Mouse (Mus musculus) 3T3-L1 (cell line): ENCODE data around the gene Sox13.
"Not testable (repeated sequence)": the region's sequence is repeated elsewhere in the genome, so short reads cannot be mapped to it uniquely, and the experiment has no call there.

Source experiments
- DNase-seq: peaks from one replicate; pipeline ENCODE4 v3.0.0-alpha.2; 2015; ENCODE audit warnings: low read depth, low spot score

Gene Sox13

DNA sequence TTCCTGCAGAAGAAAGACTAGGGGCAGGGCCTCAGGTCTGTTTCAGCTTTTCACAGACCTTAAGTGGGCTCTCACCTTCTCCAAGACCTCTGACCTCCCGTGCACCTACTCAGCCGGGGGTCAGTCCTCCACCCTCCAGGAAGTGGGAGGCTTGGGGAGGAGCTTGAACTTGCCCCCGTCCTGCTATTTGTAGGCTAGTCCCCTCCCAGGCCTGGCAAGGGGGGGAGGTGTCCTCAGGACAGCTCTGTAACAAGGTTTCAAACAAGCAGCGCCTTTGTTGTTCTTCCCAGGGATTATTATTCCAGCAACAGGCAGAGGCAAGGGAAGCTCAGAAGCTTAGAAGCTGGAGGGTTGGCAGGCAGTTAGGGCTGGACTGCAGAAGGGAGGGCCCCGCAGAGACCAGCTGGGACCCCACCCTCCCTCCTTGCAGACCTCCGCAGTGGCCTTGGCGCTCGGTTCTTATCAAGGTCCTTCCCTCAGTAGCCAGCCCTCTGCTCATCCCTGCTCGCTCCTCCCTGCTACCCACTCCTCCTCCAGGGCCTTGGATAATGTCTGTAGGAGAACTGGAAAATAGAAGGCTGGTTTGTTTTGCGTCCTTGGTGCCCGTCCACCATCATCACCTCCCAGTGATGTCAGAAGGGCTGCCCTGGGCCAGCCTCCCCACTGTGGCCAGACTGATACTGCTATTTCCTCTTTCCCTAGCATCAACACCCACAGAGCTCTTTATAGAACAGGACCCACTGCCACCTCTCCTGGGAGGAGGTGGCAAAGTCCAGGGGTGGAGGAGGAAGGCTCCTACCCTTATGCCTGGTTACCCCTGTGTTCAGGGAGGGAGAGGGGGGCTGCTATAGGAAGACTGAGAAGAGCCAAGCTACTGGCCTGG, 56.3 kb downstream of the Sox13 start:
- no peak for DNase-seq

DNA sequence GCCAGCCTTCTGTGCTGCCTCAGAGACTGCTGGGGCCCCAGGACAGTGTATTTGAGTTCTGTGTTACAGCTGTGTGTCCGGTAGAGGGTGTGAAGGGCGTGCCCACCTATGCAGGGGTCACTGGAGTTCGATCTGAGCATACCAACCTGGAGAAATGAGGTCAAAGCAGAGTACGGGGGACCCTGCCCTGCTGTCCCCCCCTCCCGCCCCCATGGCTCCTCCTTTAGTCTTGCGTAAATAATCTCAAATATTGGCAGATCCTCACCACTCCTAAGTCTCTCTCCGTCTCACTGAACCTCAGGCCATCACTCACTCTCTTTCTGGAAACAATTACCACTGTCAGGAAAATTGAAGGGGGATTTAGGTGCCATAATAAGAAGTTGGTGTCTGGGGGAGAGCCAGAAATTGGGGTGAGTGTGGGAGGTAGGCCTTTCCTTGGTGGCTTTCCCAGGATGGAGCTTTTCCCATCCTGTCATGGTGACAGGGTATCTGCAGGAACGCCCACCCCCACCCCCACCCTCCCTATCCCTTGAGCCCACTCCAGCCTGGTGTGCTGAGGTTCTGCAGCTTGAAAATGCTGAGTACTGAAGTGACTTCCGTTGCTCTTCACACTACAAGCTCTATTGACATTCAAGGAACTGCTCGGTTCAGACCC, 57.1 kb downstream of the Sox13 start:
- no peak for DNase-seq

DNA sequence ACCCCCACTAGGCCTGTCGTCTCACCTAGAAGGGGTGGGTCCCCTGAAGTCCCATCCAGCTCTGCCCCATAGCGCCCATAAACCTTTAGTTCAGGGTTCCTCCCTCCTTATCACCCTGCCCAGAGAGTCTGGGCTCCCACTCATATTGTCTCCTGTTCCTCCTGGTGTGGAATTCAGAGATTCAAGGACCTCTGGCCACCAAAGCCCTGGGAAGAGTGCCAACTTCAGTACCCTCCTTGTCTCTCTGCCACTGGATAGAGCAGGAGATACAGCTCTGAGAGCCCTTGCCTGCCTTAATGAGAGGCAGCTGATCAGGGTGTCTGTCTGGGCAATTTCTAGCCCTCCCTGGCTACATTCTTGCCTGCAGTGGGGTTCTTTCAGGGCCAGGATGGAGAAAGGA, 59.3 kb downstream of the Sox13 start:
- no peak for DNase-seq

DNA sequence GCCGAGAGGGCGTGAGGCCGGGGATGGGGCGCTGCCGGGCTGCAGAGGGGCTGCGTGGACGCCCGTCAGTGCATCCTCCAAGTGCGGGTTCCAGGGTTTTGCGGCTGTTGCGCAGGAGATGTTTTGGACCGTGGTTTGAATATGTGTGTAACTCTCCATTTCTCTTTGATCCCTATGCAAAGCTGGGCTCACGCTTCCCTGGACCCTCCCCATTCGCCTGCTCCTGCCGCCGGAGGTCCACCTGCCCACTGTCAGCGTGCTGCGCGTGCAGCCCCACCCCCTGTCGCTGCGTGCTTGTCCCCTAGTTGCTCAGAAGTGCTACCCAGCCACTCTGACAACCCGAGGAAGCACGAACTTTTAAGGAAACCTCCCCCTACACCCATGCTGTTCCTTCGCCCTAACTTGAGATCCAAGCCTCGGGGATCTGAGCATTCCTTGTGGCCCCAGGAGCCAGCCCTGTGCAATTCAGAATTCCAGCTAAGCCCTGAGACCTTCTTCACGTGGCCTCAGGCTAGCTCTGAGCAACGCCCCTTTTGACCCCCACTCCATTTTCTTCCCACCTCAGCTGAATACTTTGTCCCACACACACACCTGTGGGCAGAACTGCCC, 60.1 kb downstream of the Sox13 start:
- no peak for DNase-seq

DNA sequence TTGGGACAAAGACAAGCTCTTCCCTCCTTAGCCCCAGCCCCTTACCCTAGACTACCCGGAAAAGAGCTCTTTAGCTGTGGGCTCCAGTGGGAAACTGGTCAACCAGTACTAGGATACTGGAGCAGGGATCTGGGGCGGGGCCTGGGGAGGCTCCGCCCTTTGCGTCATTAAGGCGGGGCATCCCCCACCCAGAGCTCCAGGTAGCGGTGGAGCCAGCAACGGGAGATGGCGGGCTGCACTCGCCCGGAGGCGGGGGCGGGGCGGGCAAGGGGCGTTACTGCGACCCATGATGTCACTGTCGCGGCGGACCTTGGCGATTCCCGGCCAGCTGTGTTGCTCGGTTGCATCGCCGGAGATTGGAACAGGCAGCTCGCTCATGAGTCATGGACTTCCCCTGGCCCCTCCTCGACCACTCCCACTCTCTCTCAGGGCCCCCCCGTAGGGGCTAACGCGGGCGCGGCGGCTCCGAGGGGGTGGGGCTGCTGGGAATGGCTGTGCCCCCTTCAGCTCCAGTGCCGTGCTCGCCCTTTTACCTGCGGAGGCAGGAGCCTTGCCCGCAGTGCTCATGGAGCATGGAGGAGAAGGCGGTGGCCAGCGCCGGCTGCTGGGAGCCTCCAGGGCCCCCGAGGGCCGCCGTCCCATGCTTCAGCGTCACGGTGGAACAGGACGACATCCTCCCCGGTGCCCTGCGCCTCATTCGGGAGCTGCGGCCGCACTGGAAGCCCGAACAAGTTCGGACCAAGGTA, 60.7 kb downstream of the Sox13 start, which contains the start of gene Etnk2:
Etnk2 (plus strand) TSS at position 297 of the 746 bp plus-strand sequence.
- no peak for DNase-seq

DNA sequence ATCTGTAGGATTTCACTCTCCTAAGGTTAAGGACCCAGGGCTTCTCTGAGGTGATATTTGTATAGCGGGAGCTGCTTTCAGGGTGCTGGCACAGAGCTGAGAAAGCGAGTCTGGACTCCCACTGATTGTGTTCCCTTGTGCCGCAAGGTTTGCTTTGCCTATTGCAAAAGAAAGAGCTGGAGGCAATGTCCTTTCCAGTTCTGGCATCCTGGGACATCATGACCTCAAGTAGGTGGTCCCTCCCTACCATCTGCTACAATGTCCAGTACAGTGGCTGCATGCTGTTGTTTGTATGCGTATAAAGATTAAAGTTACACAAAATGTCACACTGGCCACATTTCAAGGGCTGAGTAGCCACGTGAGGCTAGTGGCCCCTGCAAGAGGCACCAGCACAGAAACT, 62.1 kb downstream of the Sox13 start:
- DNase-seq = no peak

DNA sequence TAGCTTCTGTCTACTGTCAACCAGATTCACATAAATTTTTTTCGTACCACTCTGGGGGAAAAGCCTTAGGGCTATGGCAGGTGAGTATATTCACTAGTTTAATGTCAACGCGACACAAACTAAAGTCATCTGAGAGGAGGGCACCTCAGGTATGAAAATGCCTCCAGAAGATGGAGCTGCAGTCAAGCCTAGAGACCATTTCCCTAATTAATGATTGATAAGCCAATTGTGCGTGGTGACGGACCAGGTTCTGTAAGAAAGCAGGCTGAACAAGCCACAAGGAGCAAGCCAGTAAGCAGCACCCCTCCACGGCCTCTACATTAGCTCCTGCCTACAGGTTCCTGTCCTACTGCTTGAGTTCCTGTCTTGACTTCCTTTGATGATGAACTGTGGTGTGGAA, 63.2 kb downstream of the Sox13 start:
- DNase-seq = no peak

DNA sequence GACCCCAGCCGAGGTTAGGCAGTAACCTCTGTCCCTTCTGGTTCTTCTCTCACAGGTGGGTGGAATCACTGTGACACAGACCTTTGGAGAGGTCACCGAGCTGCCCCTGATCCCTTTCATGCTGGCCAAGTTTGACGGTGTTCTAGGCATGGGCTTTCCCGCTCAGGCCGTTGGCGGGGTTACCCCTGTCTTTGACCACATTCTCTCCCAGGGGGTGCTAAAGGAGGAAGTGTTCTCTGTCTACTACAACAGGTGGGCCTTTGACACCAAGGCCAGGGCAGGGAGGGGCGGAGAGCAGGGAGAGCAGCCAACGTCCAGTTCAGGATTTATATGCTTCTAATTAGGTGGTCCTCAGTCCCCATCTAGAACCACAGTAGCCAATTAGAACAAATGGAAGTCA, 67.8 kb downstream of the Sox13 start:
- DNase-seq = no peak

DNA sequence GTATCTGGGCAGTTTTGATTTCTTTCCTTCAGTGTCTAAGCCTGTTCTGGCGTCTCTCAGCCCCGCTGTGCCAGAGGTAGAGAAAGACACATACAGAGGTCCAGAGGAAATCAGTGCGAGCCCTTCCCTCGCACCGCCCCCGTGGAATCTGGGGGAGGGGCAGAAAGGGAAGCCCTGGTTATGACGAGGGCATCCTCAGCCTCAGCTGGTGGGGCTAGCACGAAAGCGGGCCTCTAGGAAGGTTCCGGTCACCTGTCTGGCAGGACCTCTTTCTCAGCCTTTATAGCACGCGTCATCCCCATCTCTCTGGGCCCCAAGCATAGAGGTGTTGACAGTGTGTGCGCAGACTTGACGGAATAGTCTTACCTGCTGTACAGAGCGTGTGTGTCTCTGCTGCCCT, 68.3 kb downstream of the Sox13 start:
- no peak for DNase-seq

DNA sequence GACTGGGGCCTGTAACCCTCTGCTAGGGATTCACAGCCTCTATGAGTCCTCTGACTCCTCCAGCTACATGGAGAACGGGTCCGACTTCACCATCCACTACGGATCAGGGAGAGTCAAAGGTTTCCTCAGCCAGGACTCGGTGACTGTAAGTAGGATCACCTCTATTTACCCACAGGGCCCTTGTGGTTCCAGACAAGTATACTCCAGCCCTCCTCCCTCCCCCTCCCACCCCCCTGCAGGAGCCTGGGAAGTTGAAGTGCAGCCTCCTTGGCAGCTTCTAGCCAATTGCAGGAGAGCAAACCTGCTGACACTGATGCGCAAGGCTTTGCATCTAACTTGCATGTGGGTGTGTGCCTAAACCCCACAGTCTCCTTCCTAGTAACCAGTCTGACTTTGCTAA, 68.7 kb downstream of the Sox13 start:
- no peak for DNase-seq

DNA sequence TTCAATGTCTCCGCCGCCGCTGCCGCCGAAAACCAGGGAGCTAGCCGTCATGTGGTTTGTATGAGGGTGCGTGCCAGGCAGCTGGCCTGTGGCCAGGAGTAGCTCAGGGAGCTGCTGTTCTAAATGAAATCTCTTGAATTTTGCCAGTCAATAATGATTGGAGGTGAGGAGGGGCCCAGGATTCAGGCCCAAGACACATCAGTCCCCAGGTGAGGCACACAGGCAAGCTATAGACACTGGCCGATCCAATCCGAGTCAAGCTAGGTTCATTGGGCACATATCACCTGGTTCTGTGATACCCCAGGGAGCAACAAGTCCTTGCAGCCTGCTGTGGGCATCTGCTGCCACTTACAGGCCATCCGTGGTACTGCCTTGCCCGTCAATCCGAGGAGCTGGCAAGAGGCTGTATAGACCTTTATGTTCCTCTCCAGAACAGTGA, 70.8 kb downstream of the Sox13 start:
- peak; percentile 70 for DNase-seq

DNA sequence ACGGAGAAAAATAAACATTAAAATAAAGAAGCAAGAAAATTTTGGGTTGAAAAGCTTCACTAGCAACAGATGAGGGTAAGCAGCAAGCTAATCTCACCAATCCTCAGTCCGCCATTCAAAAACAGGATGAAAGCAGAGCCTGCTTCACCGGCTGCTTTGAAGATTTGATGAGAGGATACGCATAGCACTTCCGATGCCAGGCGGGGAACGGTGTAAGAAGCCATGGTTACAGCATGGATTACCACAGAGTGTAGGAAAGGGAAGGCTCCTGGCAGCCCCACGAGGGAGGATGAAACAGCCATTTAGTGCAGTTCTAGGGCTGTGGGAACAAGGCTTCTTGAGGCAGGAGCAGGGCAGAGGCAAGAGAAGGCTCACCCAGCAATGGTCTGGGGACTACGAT, 72.4 kb downstream of the Sox13 start:
- no peak for DNase-seq

DNA sequence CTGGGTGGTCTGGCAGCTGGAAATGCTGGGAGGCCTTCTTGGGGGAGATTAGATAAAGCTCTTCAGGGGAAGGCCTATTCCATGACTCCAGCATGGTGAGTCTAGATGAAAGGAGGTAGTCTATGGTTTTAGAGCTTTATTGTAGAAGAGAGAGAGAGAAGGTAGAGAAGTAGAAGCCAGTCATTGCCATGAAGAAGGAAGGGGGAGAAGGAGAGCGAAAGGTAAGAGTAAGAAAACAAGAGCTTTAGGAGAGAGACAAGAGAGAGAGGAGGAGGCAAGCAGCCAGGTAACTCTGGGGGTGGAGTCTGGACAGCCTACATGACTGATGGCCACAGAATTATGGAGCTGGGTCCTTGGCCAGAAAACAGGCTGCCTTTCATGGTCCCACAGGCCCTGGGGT, 74.0 kb downstream of the Sox13 start, which contains the start of gene Ren1:
Ren1 (plus strand) TSS at position 301 of the 400 bp plus-strand sequence.
- DNase-seq = no peak

DNA sequence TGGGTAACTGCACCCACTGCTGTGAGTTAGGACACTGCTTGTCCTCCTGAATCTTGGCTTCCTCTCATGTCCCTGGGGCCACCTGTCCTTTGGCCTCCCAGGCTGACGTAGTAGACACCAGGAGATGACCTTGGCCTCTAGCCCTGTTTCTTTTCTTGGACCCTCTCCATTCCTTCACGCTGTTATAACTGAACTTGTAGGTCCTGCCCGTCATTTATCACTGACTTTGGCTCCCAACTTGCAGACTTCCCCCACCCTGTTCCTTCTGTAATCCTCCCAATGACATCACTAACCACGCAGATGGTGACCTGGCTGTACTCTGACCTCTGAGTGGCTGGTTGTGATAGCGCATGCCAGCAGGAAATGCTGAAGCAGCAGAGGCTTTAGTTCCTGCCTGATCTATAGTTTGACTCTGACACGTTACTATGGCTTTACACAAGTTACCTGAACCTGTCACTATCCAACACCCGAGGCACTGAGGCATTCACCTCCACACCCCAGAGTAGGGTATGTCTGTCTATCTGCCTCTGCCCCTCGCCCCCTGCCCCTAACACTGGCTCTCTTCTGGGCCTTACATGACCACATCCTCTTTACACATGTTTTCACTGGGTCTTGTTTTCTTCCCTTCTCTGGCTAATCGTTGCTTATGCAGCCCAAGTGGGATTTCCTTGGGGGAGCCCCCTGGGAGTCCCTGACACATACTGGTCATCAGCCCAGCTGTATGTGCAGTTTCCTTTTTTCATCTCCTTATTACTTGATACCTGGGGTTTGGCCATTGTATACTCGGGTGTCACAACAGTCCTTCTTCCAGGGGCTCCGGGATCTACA, 76.3 kb downstream of the Sox13 start:
- DNase-seq = peak; percentile 33

DNA sequence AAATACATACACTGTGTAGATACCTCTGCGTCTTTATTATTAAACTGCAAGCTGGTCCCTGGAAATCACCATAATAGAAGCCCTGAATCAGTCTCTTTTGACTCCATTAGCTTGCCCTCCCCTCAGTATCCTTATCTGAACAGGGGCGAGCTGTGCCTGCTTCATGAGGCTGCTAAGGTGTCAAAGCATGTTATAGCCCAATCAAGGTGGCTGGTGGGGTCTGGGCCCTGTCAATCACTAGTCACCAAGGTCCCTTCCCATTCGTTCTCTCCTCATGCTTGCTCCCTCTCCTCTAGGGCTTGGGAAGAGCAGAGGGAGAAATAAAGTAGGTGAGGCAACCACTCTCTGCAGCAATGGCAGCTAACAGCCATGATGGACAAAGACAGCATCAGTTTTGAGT, 77.0 kb downstream of the Sox13 start:
- DNase-seq = no peak

DNA sequence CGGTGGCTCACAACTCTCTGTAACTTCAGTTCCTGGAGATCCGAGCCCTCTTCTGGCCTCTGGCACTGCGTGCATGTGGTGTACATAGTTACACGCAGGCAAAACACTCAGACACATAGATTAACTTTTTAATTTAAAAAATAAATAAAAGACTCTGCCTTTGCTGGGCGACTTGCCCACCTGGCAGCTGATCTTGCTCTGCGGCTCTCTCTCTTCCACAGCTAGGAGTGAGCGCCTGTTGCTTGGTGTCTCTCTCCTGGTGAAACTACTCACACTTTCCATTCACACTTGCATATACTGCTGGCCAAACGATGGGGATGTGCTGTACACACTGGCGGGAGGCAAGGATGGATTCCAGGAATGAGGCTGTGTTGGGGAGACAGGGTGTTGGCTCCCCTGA, 77.6 kb downstream of the Sox13 start:
- no peak for DNase-seq

DNA sequence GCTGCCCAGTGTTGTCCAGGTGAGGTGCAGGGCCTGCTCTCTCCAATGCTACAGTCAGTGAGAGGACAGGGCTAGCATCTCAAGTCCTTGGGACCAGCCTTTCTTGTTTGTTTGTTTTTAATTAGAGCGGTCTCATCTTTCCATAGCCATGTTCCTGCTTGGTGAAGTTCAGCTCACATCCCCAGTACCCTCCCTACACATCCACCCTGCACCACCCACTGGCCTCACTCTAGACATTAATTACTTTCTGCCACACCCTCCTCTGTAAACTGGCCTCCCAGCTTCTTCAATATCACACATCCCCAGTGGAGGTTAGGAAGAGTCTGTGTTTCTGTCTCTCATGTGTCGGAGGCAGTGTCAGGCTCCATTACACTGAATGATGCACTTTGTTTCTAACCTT, 79.8 kb downstream of the Sox13 start:
- DNase-seq = no peak

DNA sequence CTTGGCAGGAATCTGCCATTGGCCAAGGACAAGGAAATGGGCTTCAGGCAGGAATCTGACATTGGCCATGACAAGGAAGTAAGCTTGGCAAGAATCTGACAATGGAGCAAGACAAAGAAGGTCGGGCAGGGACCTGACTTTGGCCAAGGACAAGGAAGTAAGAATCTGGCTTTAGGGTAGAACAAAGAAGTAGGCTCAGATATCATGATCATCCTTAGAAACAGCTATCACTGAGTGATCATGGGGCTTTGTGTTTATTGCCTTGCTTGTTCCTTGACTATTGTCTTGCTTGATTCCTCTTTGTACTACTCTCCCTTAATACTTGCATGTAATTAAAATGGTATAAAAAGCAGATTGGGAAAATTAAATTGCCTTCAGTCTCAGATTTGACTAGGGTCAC, 83.8 kb downstream of the Sox13 start:
- DNase-seq = not testable (repeated sequence)

DNA sequence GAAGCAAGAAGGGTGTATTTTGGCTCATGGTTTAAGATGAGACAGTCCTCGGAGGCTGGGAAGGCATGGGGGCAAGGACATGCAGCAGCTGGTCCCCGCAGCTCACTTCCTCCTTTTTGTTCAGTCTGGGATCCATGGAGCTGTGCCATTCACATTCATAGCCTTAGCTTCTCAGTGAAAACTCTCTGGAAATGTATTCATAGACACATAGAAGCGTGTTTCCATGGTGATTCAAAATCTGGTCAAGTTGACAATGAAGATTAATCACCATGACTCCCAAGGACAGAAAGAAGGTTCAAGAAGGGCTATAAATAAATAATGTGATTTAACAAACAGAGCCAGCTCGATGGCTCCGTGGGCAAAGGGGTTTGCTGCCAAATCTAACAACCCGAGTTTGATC, 90.2 kb downstream of the Sox13 start:
- no peak for DNase-seq

DNA sequence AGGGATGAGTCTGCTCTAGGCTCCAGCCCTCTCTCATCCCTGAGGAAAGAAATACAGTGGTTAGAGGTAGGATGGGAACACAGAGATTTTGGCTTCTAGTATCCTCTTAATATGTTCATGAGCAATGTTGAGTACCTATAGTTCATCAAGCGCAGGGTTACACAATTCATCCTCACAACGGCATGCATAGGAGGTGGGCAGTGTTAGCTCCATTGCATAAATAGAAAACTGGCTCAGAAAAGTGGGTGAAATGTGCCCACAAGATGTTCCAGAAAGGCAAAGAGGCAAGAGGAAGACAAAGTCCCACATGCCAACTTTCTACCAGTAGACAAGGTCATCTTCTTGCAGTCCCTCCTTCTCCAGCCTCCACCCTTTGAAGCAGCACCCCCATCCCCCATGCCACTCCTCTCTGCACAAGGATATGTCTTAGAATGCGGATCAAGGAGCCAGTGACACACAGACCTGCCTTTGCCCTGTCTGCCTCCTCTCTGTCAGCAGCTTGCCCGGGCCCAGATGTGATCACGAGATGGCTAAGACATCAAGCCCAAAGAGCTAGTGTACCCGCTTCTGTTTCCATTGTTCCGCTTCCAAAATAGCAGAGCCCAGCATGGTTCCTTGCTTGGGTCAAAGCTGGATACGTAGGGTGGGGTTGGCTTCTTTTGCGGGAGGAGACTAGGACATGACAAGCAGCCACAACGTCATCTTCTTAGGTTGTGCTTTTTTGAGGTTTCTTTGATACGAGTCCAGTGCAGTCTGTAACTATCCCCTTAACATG, 91.3 kb downstream of the Sox13 start:
- no peak for DNase-seq
